Mouse (Mus musculus): ENCODE results near the gene Unc79. TPM values are rescaled to one million over a fixed set of nuclear protein-coding genes. Genes with fewer than 3 reads are reported as not detected.

The Unc79 gene
- polyA plus RNA-seq, 1 experiment from 2014 or later, result 0.24 TPM

GRCm38 (mm10) chr12:103188223-103188622 lies 239.6 kb downstream of the Unc79 start:
- Histone ChIP-seq H3K27me3 (replicated peaks; ENCODE audit: insufficient read depth, low read length) (no peaks in the 10 kb centered on the region), H3K4me1 (ENCODE audit: insufficient read depth, low read depth, low read length) (no peaks in the 10 kb centered on the region), H3K4me3 (ENCODE audit: low read depth, low read length) (no peak overlapping the region), H3K36me3 (ENCODE audit: insufficient read depth, low read length) (no peaks in the 10 kb centered on the region), H3K4me2 (replicated peaks; ENCODE audit: low read depth, low read length) (no peak overlapping the region), H3K9me3 (ENCODE audit: low read length) (no peaks in the 10 kb centered on the region), H3K9ac (replicated peaks; ENCODE audit: low read depth) (no peak overlapping the region), H3K27ac (ENCODE audit: low read length) (no peak overlapping the region)
- WGBS, result 62% methylated on average over 8 of the region's 8 CpGs
- no peak for TF ChIP-seq EP300 (IDR thresholded peaks at IDR 0.05)
- no peak for TF ChIP-seq CTCF (IDR thresholded peaks at IDR 0.05)
- DNase-seq (ENCODE audit: low spot score), result no peak
- ATAC-seq, result no peak

- Histone ChIP-seq H3K4me2 (replicated peaks; ENCODE audit: low read depth, low read length) (no peak overlapping the region), H3K4me1 (ENCODE audit: insufficient read depth, low read depth, low read length) (no peaks in the 10 kb centered on the region), H3K27ac (ENCODE audit: low read length) (no peak overlapping the region), H3K9me3 (ENCODE audit: low read length) (no peaks in the 10 kb centered on the region), H3K9ac (replicated peaks; ENCODE audit: low read depth) (no peak overlapping the region), H3K27me3 (replicated peaks; ENCODE audit: insufficient read depth, low read length) (no peaks in the 10 kb centered on the region), H3K4me3 (ENCODE audit: low read depth, low read length) (no peak overlapping the region), H3K36me3 (ENCODE audit: insufficient read depth, low read length) (no peaks in the 10 kb centered on the region)
- no peak for TF ChIP-seq EP300 (IDR thresholded peaks at IDR 0.05)
- no peak for TF ChIP-seq CTCF (IDR thresholded peaks at IDR 0.05)
- peak; percentile 41; the same call in 1 of the 2 replicates for ATAC-seq
- WGBS, result 54% methylated on average over 12 of the region's 12 CpGs
- peak; percentile 20 for DNase-seq (ENCODE audit: low spot score)
Measured at GRCm38 (mm10) chr12:103189771-103190170, 241.1 kb downstream of the Unc79 start.

- no peaks in the 10 kb centered on the region for H3K36me3 ChIP-seq (ENCODE audit: insufficient read depth, low read length)
- no peak for TF ChIP-seq EP300 (IDR thresholded peaks at IDR 0.05)
- no peak for TF ChIP-seq CTCF (IDR thresholded peaks at IDR 0.05)
- WGBS, result 51% methylated on average over 5 of the region's 5 CpGs
- DNase-seq (ENCODE audit: low spot score), result no peak
- no peak overlapping the region for H3K27ac ChIP-seq (ENCODE audit: low read length)
- H3K27me3 ChIP-seq (replicated peaks; ENCODE audit: insufficient read depth, low read length), result no peaks in the 10 kb centered on the region
- H3K9me3 ChIP-seq (ENCODE audit: low read length), result no peaks in the 10 kb centered on the region
- no peak overlapping the region for H3K4me3 ChIP-seq (ENCODE audit: low read depth, low read length)
- no peak overlapping the region for H3K4me2 ChIP-seq (replicated peaks; ENCODE audit: low read depth, low read length)
- H3K9ac ChIP-seq (replicated peaks; ENCODE audit: low read depth), result no peak overlapping the region
- no peaks in the 10 kb centered on the region for H3K4me1 ChIP-seq (ENCODE audit: insufficient read depth, low read depth, low read length)
- ATAC-seq, result no peak
Measured at GRCm38 (mm10) chr12:103192996-103193395, 244.3 kb downstream of the Unc79 start.

- no peaks in the 10 kb centered on the region for H3K4me1 ChIP-seq (ENCODE audit: insufficient read depth, low read depth, low read length)
- no peak for TF ChIP-seq CTCF (IDR thresholded peaks at IDR 0.05)
- no peak for TF ChIP-seq EP300 (IDR thresholded peaks at IDR 0.05)
- 25% methylated on average over 11 of the region's 11 CpGs for WGBS
- H3K36me3 ChIP-seq (ENCODE audit: insufficient read depth, low read length), result no peaks in the 10 kb centered on the region
- H3K9ac ChIP-seq (replicated peaks; ENCODE audit: low read depth), result no peak overlapping the region
- DNase-seq (ENCODE audit: low spot score), result no peak
- no peak overlapping the region for H3K4me3 ChIP-seq (ENCODE audit: low read depth, low read length)
- no peak for ATAC-seq
- H3K27me3 ChIP-seq (replicated peaks; ENCODE audit: insufficient read depth, low read length), result no peaks in the 10 kb centered on the region
- H3K27ac ChIP-seq (ENCODE audit: low read length), result no peak overlapping the region
- no peak overlapping the region for H3K4me2 ChIP-seq (replicated peaks; ENCODE audit: low read depth, low read length)
- no peaks in the 10 kb centered on the region for H3K9me3 ChIP-seq (ENCODE audit: low read length)
Measured at GRCm38 (mm10) chr12:103202592-103203544, 254.2 kb downstream of the Unc79 start.

- no peaks in the 10 kb centered on the region for H3K9me3 ChIP-seq (ENCODE audit: low read length)
- no peak for ATAC-seq
- DNase-seq (ENCODE audit: low spot score), result no peak
- H3K27me3 ChIP-seq (replicated peaks; ENCODE audit: insufficient read depth, low read length), result no peaks in the 10 kb centered on the region
- no peak for TF ChIP-seq CTCF (IDR thresholded peaks at IDR 0.05)
- no peak for TF ChIP-seq EP300 (IDR thresholded peaks at IDR 0.05)
- H3K27ac ChIP-seq (ENCODE audit: low read length), result no peak overlapping the region
- no peak overlapping the region for H3K9ac ChIP-seq (replicated peaks; ENCODE audit: low read depth)
- WGBS, result 69% methylated on average over 7 of the region's 7 CpGs
- H3K4me3 ChIP-seq (ENCODE audit: low read depth, low read length), result no peak overlapping the region
- H3K36me3 ChIP-seq (ENCODE audit: insufficient read depth, low read length), result no peaks in the 10 kb centered on the region
- no peaks in the 10 kb centered on the region for H3K4me1 ChIP-seq (ENCODE audit: insufficient read depth, low read depth, low read length)
- no peak overlapping the region for H3K4me2 ChIP-seq (replicated peaks; ENCODE audit: low read depth, low read length)
Measured at GRCm38 (mm10) chr12:103205561-103205960, 256.9 kb downstream of the Unc79 start.

GRCm38 (mm10) chr12:103209581-103209980 lies 260.9 kb downstream of the Unc79 start:
- Histone ChIP-seq H3K4me2 (replicated peaks; ENCODE audit: low read depth, low read length) (no peak overlapping the region), H3K4me3 (ENCODE audit: low read depth, low read length) (no peak overlapping the region), H3K27me3 (replicated peaks; ENCODE audit: insufficient read depth, low read length) (no peaks in the 10 kb centered on the region), H3K36me3 (ENCODE audit: insufficient read depth, low read length) (no peaks in the 10 kb centered on the region), H3K9ac (replicated peaks; ENCODE audit: low read depth) (no peak overlapping the region), H3K4me1 (ENCODE audit: insufficient read depth, low read depth, low read length) (no peaks in the 10 kb centered on the region), H3K27ac (ENCODE audit: low read length) (no peak overlapping the region), H3K9me3 (ENCODE audit: low read length) (no peaks in the 10 kb centered on the region)
- TF ChIP-seq CTCF (IDR thresholded peaks at IDR 0.05) (no peak), EP300 (IDR thresholded peaks at IDR 0.05) (no peak)
- ATAC-seq, result no peak
- no peak for DNase-seq (ENCODE audit: low spot score)
- 81% methylated on average over 7 of the region's 7 CpGs for WGBS
